Mouse (Mus musculus): ENCODE data around the gene Pdia3. TPM values are rescaled to one million over a fixed set of nuclear protein-coding genes. Genes with fewer than 3 reads are reported as not detected.
"Not testable (repeated sequence)": the region's sequence is repeated elsewhere in the genome, so short reads cannot be mapped to it uniquely, and the experiment has no call there.

Gene Pdia3
- total RNA-seq, 2 experiments from 2014 or later: 207 to 216 TPM

DNA sequence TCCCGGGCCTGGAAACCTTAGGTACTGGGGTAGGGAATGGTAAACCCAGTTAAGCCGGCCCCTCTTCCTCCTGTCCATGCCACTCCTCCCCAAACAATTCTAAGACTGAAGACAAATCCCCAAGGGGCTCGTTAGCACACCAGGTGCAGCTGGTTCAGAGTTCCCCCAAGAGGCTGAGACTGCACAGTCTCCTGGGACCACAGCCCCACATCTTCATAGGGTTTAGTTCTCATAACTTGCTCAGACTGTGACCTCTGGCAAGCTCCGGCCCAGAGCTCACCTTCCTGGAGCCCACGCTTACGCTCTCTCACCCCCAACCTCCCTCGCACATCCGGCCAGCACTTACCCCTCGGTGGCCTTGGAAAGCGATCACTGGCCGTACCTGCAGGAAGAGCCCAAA, 28.2 kb downstream of the Pdia3 start:
- intact Hi-C loops (cut with DNase I): no loop called here
- DNase-seq (ENCODE audit: low spot score in 2 of 2): no peak

DNA sequence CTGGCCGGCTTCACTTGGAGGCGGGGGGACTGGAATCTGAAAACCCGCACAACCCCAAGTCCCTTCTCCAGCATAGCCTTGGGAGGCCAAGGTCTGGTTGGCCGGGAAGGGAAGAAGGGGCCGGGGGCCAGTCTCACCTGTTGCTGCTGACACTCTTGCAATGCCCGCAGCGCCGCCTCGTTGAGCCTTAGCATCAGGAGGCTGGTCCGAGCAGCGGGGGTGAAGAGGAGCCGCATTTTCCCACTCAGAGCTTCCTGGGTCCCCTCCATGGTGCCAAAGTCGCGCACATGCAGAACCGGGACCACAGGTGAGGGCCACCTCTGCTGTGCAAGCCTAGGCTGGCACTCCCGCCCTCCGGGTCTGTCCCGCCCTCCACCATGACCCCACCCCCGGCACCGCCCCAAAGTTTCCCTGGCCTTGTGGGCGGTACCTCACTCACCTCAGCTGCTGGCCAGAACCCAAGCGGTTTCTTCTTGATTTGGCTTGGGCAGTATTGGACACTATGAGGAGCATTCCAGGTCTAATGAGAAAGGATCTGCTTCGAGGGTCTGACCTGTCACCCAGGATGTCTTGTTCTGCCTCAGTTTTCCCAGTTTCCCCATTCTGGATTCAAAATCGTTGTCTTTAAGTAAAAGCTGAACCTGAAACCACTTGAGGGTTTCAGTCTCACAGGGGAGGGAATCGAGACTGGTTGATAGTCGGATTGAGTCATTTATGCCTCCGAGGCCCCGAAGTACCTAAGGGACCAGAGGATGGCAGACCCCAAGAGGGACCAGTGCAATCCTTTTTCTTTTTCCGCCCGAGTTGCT, 28.9 kb downstream of the Pdia3 start:
- intact Hi-C loops (cut with DNase I): no loop called here
- no peak for DNase-seq (ENCODE audit: low spot score in 2 of 2)

GRCm38 (mm10) chr2:121443068-121443349, 29.4 kb downstream of the Pdia3 start:
- DNase-seq (ENCODE audit: low spot score in 2 of 2): no peak
- intact Hi-C loops (cut with DNase I): no loop called here

GRCm38 (mm10) chr2:121444178-121444577, 30.6 kb downstream of the Pdia3 start, which contains the start of gene Ell3:
Gene Ell3, minus strand, starts transcription at chr2:121444278.
- no peak for DNase-seq (ENCODE audit: low spot score in 2 of 2)
- intact Hi-C loops (cut with DNase I): no loop called here

- intact Hi-C loops (cut with DNase I): no loop called here
- no peak for DNase-seq (ENCODE audit: low spot score in 2 of 2)
Observed at GRCm38 (mm10) chr2:121445117-121445516, 31.5 kb downstream of the Pdia3 start.

GRCm38 (mm10) chr2:121446506-121446905, 32.9 kb downstream of the Pdia3 start:
- no peak for DNase-seq (ENCODE audit: low spot score in 2 of 2)
- intact Hi-C loops (cut with DNase I): no loop called here

GRCm38 (mm10) chr2:121447006-121447405, 33.4 kb downstream of the Pdia3 start:
- DNase-seq (ENCODE audit: low spot score in 2 of 2): no peak
- intact Hi-C loops (cut with DNase I): no loop called here

- DNase-seq (ENCODE audit: low spot score in 2 of 2): peak; percentile 41 to 46
- intact Hi-C loops (cut with DNase I): no loop called here
Observed at GRCm38 (mm10) chr2:121448136-121448535, 34.6 kb downstream of the Pdia3 start.

DNA sequence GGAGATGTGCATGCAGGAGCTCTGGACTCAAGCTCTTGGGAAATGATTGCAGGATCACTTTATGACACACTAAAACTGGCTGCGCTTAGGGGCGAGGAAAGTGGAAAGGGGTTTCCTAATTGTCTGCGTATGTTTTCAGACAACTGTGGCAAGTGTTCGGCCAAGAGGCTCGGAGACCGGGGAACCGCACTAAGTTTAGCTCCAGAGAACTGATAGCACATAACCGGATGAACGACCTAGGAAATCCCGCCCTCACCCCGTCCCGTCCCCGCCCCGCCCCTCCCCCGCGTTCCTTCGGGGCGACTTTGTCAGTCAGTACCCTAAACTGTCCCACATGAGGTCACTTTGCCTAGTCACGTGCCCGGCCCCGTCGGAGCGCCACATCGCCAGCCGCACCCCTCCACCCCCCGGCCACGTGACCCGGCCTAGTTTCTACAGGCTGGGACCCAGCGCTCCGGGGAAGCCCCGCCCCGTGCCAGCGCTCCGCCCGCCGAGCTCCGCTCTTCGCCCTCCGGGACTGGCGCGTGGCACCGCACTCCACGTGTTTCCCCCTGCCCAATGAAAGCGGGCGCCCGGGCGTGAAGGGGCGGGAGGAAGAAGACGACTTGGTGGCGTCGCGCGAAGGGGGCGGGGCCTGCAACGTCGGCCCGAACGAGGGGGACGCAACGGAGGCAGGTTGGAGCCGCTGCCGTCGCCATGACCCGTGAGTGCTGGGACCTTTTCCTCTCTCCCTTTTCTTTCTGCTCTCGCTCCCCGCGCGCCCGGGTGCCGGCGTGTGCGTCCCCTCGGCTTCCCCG, 35.4 kb downstream of the Pdia3 start, which contains the start of gene Serf2:
TSS of gene Serf2 (plus strand) at position 457 of the 797 bp plus-strand sequence.
- intact Hi-C loops (cut with DNase I): loop anchor here (1.0 kb wide), 1 partner anchor 25 kb away; the partner anchor contains the start of gene Mfap1b
- DNase-seq (ENCODE audit: low spot score in 2 of 2): peak; percentile 98 to 99

GRCm38 (mm10) chr2:121449545-121450011, 36.0 kb downstream of the Pdia3 start:
- intact Hi-C loops (cut with DNase I): loop anchor here (1.0 kb wide), 1 partner anchor 25 kb away; the partner anchor contains the start of gene Mfap1b
- peak in 1 of 2 experiments; percentile 64 for DNase-seq (ENCODE audit: low spot score in 2 of 2)

DNA sequence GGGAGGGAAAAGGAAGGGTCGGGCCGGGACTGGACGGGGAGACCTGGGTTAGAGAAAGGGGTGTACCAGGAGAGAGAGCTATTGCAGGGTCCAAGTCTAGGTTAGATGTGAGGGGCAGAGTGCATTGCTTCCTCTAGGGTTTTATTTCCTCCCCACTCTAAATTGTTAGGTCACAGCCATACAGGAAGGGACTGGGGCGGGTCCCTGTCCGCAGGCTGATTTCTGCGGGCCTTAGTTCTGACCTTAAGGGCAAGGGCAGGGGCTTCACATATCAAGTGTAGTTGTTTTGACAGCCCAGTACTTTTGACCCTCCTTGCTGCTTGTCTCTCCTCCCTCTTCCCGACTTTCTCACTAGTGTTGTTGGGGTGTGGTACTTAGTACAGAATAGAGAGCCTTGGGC, 36.5 kb downstream of the Pdia3 start:
- DNase-seq (ENCODE audit: low spot score in 2 of 2): no peak
- intact Hi-C loops (cut with DNase I): no loop called here

- intact Hi-C loops (cut with DNase I): no loop called here
- DNase-seq (ENCODE audit: low spot score in 2 of 2): no peak
Observed at GRCm38 (mm10) chr2:121452361-121452760, 38.8 kb downstream of the Pdia3 start.

DNA sequence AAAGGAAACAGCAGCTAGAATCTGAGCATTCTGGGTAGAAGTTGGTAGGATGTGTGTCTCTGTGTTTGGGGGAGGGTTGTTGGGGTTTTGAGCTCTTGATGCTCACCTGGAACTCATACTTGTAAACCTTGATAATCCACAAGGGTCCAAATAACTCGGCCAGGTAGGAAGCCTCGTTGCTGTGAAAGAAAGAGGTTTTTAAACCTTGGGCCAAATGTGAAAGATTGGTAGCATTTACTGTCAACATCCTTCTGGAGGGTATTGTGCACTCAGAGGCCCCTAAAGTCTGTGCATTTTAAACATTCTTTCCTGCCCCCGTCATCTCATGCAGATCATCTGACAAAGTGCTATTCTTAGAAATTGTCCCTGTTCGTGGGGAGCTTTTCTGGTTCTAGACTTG, 39.4 kb downstream of the Pdia3 start, which contains the start of gene Hypk:
TSS of gene Hypk (plus strand) at position 301 of the 400 bp plus-strand sequence.
- intact Hi-C loops (cut with DNase I): no loop called here
- peak in 1 of 2 experiments; percentile 39 for DNase-seq (ENCODE audit: low spot score in 2 of 2)

DNA sequence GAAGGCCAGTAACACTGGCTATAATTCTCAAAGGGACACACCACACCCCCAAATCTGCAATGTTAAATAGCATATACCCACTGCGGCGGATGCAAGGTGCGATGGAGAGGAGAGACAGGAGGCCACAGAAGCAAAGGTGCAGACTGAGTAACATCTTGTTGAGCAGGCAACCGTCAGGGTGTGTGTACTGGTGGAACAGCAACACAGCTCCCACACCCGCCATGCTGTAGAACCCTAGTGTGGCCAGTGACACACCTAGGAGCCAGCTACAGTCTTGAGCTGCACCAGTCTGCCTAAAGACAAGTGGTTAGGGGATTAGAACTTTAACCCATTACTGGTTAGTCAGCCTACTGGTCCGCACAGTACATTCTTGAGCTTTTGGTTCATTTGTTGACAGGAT, 40.3 kb downstream of the Pdia3 start:
- no peak for DNase-seq (ENCODE audit: low spot score in 2 of 2)
- intact Hi-C loops (cut with DNase I): no loop called here

DNA sequence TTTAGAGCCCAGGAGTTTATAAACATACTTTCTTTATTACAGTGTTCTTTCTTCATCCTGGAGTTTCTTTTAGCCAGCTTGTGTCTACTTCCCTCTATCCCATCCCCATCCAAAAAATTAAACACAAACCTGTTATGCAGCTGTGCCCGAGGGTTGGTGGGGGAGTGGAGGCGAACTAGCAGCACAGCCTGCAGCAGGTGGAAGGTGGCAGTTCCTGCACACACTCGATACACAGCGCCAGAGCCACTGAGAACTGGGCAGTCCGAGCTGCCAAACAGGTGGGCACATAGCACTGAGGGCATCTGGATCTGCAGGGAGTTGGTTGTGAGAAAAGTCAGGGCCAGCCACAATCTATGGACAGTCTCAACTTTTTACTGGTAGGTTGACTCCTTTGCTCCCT, 42.0 kb downstream of the Pdia3 start:
- no peak for DNase-seq (ENCODE audit: low spot score in 2 of 2)
- intact Hi-C loops (cut with DNase I): no loop called here

DNA sequence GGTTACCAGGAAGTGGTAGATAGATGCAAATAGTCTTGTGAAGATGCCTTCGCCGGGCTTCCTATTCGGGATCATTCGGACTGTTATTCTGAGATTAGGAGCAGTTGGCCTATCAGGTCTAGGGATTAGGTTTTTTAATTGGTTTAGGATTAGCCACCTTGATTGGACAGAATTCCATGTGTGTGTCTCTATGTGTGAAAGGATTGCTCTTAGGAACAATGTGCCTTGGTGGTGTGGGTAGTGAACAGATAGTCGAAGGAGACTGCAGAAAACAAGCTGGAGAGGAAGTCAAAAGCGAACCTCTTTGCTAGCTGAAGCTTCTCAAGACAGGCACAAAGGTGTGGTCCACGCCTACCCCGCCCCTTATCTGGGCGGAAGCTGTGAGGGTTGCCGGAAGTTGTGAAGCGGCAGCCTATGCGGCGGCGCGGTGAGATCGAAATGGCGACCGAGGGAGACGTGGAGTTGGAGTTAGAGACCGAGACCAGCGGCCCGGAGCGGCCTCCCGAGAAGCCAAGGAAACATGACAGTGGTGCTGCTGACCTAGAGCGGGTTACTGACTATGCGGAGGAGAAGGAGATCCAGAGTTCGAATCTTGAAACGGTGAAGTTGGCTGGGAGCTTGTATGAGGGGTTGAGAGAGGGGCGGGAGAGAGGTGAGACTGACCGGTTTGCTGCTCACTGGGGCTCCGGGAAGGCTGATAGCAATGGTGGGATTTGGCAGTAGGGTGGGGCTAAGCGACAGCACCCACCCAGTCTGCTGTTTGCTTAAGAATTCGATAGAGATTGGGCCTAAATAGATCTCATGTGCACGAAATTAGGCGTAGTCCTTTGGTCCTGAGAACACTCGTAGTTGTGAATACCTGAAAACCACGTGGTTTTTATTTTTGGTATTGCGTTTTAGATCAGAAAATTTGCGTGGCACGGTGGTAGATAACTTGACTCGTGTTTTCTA, 43.4 kb downstream of the Pdia3 start, which contains the start of gene Serinc4:
TSS of gene Serinc4 (minus strand) at position 90 of the 951 bp plus-strand sequence.
- intact Hi-C loops (cut with DNase I): no loop called here
- DNase-seq (ENCODE audit: low spot score in 2 of 2): peak; percentile 84 to 91

GRCm38 (mm10) chr2:121460071-121460470, 46.5 kb downstream of the Pdia3 start:
- intact Hi-C loops (cut with DNase I): no loop called here
- DNase-seq (ENCODE audit: low spot score in 2 of 2): no peak

DNA sequence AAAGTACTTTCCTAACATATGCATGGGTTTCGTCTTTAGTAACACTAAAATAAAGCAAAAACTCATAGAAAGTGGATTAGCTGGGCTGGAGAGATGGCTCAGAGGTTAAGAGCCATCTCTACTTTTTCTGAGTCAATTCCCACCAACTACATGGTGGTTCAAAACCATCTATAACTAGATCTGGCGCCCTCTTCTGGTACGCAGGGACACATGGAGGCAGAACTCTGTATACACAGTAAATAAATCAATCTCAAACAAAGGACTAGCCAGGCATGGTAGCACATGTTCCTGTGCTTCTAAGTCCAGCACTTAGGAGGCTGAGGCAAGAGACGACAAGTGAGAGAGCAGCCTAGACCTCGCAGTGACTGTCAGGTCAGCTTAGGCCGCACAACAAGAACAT, 55.4 kb downstream of the Pdia3 start:
- intact Hi-C loops (cut with DNase I): not testable (repeated sequence)

GRCm38 (mm10) chr2:121472783-121473182, 59.2 kb downstream of the Pdia3 start:
- not testable (repeated sequence) for DNase-seq (ENCODE audit: low spot score in 2 of 2)
- intact Hi-C loops (cut with DNase I): loop anchor here (5.0 kb wide), 1 partner anchor 35 kb away; the partner anchor contains the start of genes Mfap1a and Wdr76

More for the DNA sequence above, 55.4 kb downstream of the Pdia3 start:
- DNase-seq (ENCODE audit: low spot score in 2 of 2): not testable (repeated sequence)
